Mouse (Mus musculus) kidney, adult 2 months (tissue): ENCODE results near the gene Bcl6b.

Experiments
- CTCF ChIP-seq: fragments of 200-500 bp; conservative IDR thresholded peaks from 2 replicates; pipeline ENCODE4 v1.5.1; 2011; ENCODE audit warnings: low read depth, mild to moderate bottlenecking, control low read depth, low read length, moderate library complexity, mixed read lengths; ENCODE audit not compliant: insufficient read depth, insufficient read length
- POLR2A ChIP-seq: fragments of 200-500 bp; IDR thresholded peaks from one replicate; pipeline ENCODE4 v1.6.1; 2011; ENCODE audit warnings: low read depth, low read length, control low read depth

DNA sequence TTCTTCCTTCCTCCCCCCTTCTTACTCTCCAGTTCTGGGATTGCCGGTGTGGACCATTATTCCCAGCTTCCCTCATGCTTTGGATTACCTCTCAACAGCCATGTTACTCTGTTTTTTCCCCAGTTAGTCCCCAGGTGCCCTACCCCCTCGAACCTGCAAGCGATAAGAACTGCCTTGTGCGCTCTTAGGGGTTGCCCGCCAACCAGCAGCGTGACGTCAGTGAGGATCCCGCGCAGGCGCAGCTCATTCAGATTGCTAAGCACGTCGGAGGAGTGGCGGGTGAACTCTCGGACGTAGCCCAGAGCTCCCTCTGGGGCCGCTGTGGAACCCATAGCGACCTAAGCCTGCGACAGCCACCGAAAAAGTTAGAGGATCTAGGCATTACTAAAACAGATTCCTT, 770 bp downstream of the Bcl6b start:
- TF ChIP-seq CTCF, result no peak
- TF ChIP-seq POLR2A, result no peak
